Mouse (Mus musculus) embryonic fibroblast, embryonic 13.5 days (primary cell): ENCODE measurements at regions not wholly inside any gene's neighbourhood (a gene's known extent, or its start where the extent isn't known, plus 50 kb on each side); places are given as distances from the start of the nearest gene placed in this dataset.

Experiments
- H3K27ac ChIP-seq: 2 replicates; pipeline ENCODE4 v1.5.1; 2012; ENCODE audit warnings: low read length, control low read depth, inconsistent platforms; ENCODE audit not compliant: insufficient read depth
- H3K4me1 ChIP-seq: 2 replicates; pipeline ENCODE4 v1.6.1; 2011; ENCODE audit warnings: low read length; ENCODE audit not compliant: control insufficient read depth, insufficient read depth
- H3K4me3 ChIP-seq: 2 replicates; pipeline ENCODE4 v1.5.1; 2011; ENCODE audit warnings: mild to moderate bottlenecking, control low read depth, low read length; ENCODE audit not compliant: insufficient read depth
- CTCF ChIP-seq: IDR thresholded peaks from 2 replicates; pipeline ENCODE4 v1.5.1; 2011; ENCODE audit warnings: mild to moderate bottlenecking, control low read depth, low read length, moderate library complexity, borderline replicate concordance; ENCODE audit not compliant: insufficient read depth
- POLR2A ChIP-seq: IDR thresholded peaks from 2 replicates; pipeline ENCODE4 v1.6.1; 2011; ENCODE audit warnings: low read depth, mild to moderate bottlenecking, control low read depth, low read length, moderate library complexity

- H3K4me1 ChIP-seq: no peaks in the 10 kb centered on the region; the same call in 1 of the 2 replicates
- H3K4me3 ChIP-seq: no peak overlapping the region
- H3K27ac ChIP-seq: no peak overlapping the region
- TF ChIP-seq CTCF (no peak), POLR2A (no peak)
These were observed 198.6 kb downstream of the Cryba4 start for GRCm38 (mm10) chr5:112053600-112054155.

GRCm38 (mm10) chr5:112055018-112055417 lies 197.3 kb downstream of the Cryba4 start:
- Histone ChIP-seq H3K4me1 (no peaks in the 10 kb centered on the region; the same call in 1 of the 2 replicates), H3K4me3 (no peak overlapping the region), H3K27ac (no peak overlapping the region)
- TF ChIP-seq POLR2A (no peak), CTCF (no peak)

GRCm38 (mm10) chr5:112069917-112070316 lies 182.4 kb downstream of the Cryba4 start:
- Histone ChIP-seq H3K4me1 (no peaks in the 10 kb centered on the region), H3K4me3 (no peak overlapping the region), H3K27ac (no peak overlapping the region)
- TF ChIP-seq POLR2A: no peak
- TF ChIP-seq CTCF: no peak

GRCm38 (mm10) chr5:112072456-112072855 lies 179.9 kb downstream of the Cryba4 start:
- TF ChIP-seq POLR2A (no peak), CTCF (no peak)
- no peak overlapping the region for H3K27ac ChIP-seq
- H3K4me3 ChIP-seq: no peak overlapping the region
- no peaks in the 10 kb centered on the region for H3K4me1 ChIP-seq

DNA sequence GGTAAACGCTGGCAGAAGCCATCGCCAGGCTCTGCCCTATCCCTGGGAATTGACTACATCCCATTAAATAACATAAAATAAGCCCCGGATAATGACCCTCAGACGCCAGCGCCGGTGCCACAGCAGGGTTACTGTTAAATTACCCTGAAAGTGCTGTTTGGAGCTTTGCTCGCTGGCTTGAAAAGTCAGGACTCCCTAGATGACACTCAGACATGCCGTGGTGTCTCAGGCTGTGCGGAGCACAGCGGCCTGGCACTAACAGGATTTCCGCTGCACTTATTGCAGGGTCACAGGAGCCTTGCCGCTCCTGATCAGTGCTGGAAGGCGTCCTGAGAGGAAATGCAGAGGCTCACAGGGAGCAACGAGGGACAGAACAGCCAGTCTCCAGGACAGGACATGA lies 175.2 kb downstream of the Cryba4 start:
- Histone ChIP-seq H3K4me3 (no peak overlapping the region), H3K4me1 (no peaks in the 10 kb centered on the region), H3K27ac (no peak overlapping the region)
- no peak for TF ChIP-seq CTCF
- TF ChIP-seq POLR2A: no peak

DNA sequence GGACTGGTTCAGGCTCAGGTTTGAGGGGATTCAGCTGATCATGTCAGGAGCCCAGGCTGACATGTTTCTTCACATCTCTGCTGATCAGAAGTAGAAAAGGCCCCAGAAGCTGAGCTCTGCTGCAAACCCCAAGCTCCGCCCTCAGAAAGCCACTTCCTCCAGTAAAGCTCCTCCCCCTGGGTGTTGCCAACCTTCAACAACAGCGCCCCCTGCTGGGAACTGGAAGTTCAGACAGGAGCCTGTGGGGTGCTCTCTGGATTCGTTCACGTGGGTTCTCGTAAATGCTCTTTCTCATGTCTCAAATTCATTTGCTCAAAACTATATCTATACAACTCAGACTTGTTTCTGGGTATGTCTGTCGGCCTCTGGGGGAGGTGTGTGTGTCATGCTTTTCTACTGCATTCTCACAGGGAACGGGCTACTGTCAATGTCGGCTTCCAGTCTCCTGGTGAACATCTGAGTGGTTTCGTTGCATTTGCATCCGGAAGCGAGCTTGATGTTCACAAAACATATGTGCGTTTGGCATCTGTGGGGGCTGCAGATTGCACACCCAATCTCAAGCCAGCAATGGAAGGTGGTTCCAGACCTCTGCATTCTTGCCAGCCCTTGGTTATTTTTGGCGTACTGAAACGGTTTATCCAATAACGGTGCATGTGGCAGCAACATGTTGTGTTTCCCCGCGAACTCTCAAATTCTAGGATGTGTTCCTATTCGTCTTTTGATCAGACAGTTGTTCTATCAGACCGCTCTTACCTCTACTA lies 174.3 kb downstream of the Cryba4 start:
- H3K4me3 ChIP-seq: no peak overlapping the region
- no peaks in the 10 kb centered on the region for H3K4me1 ChIP-seq
- no peak for TF ChIP-seq CTCF
- no peak for TF ChIP-seq POLR2A
- H3K27ac ChIP-seq: no peak overlapping the region

DNA sequence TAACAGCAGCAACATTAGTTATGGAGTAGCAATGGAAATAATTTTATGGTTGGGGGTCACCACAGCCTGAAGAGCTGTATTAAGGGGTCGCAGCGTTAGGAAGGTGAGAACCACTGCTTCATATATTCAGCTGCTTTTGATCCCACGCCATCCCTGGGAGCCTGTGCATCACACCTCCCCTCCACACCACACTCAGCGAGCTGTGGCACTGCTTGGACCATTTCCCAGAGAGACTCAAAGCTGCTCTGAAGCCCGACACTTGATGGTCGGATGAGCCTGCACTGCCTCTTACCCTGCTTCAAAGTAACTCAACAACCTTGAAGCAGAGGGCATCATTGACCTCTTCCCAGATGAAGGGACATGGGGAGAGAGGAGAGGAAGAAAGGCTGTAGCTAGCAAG lies 171.3 kb downstream of the Cryba4 start:
- TF ChIP-seq POLR2A (no peak), CTCF (no peak)
- Histone ChIP-seq H3K4me1 (no peaks in the 10 kb centered on the region), H3K27ac (no peak overlapping the region), H3K4me3 (no peak overlapping the region)

DNA sequence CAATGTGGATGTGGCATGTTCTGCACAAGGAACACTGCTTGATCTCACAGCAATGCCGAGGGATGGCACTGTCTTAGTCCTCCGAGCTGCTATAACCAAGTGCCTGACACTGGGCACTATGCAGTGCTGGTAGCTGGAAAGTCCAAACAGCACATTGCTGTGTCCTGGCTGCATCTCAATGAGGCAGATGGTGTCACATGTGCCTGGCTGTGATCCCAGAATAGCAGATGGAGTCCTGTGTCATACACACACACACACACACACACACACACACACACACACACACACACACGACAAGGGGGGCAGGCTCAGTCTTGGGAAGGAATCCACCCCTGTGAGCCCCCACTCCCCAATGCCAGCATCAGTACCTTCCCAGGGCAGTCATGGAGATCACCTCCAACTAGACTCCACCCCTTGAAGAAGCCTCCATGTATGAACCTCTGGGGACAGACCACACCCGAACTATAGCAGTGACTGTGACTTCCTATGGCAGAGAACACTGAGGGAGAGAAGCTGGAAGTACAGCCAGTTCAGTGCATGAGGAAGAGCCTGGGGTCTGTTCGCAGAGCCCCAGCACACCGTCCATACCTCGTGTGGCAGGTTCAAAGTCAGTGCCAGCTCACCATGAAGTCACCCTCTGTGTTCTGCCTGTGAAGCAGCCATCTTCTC lies 160.3 kb downstream of the Cryba4 start:
- H3K27ac ChIP-seq: no peak overlapping the region
- H3K4me1 ChIP-seq: no peaks in the 10 kb centered on the region
- H3K4me3 ChIP-seq: no peak overlapping the region
- TF ChIP-seq CTCF (no peak), POLR2A (no peak)

DNA sequence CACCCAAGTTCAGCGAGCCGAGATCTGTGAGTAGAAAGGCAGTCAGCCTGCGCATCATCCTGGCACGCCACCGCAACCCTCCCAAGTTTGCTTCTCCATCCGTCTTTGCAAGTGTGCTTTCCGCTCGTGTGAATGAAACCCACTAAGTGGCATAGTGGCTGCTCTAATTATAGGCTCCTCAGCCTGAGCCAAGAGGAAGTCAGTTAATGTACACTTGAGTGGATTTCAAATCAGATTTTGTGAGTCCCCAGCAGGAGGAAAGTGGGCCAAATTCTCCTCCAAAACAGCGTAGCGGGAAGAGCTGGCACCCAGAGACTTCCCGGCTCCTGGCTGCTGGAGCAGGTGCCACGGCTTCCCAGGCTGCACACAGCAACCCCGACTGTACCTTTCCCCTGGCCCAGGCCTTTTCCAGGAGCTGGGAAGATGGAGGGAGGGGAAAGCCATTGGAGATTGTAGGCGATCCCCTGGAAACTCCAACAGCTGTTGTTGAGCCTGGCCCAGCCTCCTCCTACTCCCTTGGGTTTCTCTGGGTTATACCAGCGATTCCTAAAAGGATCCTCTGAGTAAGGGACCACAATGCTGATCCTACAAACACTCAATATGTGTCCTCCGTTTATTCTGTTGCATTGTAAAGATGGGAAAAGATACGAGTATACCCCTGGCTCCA lies 158.3 kb downstream of the Cryba4 start:
- H3K4me3 ChIP-seq: no peak overlapping the region
- no peaks in the 10 kb centered on the region for H3K4me1 ChIP-seq
- H3K27ac ChIP-seq: no peak overlapping the region
- no peak for TF ChIP-seq POLR2A
- TF ChIP-seq CTCF: no peak
